Mouse (Mus musculus) adrenal gland, postnatal 10 days (tissue): ENCODE data around the gene Lhx6. TPM values are rescaled to one million over a fixed set of nuclear protein-coding genes. Genes with fewer than 3 reads are reported as not detected.
A peak's percentile ranks its signal among the peaks of the same experiment; 100 is the strongest.

Experiments used
- DNase-seq: peaks from one replicate; pipeline ENCODE4 v3.0.0; 2021; ENCODE audit warnings: mixed read lengths
- total RNA-seq, 2 experiments: library from RNA; stranded (reverse); gene quantifications; 2 replicates each; pipeline ENCODE4 v1.2.3; 2021

Lhx6 gene
- total RNA-seq, 2 experiments from 2014 or later: 5.8 to 8.1 TPM

DNA sequence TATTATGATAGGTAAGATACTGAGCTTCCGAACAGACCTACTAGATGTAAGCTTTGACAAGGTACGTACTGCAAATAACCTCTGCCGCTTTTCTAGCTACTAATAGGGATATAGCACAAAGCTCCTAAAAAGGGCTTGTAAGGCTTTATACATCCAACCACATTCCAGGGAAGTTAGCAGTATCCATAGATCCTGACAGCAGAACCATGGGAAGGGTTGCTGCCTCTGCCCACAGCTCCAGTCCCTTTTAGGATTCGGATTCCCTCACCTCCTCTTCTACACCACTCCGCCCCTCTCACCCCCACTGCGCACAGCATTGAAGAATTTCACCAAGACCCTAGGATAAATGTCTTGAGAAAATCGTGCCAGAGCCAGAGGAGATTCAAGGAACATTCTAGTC is 11.9 kb downstream of the Lhx6 start:
- no peak for DNase-seq

DNA sequence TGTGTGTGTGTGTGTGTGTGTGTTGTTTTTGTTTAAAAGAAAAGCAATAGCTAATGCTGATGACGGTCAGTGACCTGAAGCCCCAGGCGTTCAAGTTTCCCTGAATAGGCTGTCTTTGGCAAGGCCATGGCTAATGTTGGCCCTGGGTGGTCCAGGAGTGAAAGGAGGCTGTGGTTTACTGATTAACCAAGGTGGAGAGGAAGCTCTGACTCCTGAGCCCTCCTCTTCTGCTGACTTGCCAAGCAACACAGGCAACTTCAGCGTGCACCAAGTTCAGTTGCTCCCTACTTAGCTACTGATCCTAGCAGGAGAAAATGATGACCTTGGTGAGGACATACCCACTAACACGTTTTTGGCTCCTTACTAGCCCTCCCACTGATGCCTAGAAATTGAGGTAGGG is 12.5 kb downstream of the Lhx6 start:
- DNase-seq: no peak

DNA sequence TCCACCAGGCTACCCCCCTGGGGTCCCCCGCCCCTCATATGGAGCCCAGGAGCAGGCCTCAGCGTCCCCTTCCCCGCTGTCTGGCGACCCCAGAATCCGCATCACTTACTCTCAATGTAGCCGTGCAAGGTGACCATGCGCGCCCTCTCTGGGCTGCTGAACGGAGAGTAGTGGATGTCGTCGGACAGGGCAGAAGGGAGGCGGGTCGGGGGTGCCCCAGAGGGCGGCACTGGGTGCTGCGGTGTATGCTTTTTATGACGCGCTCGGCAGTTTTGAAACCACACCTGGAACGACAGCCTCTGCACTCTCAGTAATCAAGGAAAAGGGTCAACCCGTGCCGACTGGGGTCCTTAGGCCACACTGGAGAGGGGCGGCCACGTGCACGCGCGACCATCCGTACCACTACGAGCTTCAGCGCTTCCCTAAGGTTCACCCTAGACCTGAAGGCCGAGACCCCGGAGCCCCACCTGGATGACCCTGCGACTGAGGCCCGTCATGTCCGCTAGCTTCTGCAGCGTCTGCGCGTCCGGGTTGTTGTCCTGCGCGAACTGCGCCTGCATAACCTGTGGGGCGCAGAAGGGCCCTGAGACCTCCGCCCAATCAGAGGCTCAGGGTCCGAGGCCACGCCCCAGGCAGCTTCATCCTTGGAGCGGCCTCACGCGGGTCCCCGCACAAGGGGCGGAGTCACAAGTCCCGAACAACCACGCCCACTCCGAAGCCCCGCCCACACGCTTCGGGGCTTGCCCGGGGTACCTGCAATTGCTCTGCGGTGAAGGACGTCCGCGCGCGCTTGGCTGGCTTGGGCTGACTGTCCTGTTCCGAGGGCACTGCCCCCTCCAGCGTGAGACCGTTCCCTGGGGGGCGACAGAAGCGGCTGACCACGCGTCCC is 14.1 kb downstream of the Lhx6 start:
- peak; percentile 77 for DNase-seq

DNA sequence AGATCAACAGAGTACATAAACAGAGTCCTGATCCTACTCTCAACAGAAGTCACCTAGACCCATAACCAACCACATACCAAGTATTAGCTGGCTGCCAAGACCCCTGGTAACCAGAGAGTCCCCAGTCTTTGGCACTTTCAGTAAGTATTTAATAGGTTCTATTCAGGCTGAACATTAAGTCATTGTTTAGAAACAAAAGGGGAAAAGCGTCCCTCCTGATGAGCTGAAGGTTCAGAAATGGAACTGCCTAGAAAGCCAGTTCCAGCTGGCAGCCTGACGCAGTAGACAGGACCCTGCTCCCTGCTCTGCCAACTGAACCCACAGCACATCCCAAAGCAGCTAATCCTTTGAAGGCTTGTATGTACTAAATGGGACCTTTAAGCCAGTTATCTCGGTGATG is 16.0 kb downstream of the Lhx6 start:
- DNase-seq: no peak

DNA sequence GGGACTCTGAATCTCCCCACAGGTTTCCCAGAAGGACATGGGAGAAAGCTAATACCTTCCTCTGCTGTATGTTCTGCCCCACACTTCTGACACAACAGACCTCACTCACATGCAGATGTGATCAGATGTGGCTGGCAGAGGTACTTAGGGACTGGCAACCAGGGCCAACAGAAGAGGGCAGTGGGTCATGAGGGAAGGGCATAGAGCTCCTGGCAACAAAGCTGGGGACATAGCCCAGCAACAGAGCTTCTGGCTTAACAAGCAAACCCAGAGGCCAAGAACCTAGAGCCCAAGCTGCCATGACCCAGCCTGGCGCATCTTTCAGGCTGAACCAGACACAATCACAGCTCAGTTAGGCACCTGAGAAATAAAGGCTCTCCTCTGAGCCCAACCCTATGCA is 20.2 kb downstream of the Lhx6 start:
- DNase-seq: peak; percentile 33

DNA sequence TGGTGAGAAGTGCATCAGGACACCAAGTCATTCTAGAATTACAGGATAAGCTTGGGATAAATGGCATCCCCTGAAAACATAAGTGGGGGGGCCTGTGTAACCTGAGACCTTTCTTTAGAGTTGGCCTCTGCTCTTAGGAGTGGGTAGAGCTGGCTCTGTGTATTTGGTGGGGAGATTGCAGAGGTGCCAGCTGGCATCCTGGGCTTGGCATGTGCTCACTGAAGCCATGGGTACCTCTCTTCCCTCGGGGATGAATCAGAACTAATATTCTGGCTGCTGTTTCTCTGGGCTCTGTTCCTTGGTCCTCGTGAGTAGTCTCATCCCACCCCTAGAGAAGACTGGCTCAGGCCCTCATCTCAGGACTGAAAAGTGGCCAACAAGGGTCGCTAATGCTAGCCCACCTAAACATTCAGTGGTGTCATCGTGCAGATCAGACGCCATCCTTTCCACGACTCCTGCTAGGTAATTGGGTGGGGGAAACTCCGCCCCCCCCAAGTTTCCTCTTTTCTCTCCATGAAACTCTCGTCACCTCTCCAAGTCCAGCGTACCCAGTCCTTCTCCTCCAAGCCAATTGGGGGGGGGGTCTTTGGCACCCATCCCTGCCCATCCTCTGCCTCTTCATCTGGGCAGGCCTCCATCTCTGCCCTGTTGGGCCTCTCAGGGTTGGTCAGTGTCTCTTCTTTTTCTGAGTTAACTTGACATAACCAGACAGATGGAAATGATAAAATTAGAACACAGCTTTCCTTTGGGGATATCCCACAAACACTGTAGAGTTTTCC is 22.2 kb downstream of the Lhx6 start:
- DNase-seq: peak; percentile 52

DNA sequence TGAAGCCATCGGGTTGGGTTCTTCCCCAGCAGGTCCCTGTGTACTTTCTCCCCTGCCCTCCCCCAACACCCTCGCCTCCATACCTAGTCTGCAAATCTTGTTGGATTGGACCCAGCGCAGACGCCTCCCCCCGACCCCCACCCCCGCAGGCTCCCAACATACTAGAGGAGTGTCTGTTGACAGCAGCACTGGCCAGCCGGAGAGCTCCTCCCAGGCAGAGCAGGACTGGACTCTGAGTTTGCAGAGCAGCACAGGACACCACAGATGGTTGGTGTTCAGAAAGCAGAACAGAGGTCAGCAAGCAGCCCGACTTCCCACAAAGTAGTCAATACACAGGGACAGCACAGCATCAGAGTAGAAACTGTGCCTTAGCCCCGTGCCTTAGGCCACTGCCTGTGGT is 23.8 kb downstream of the Lhx6 start:
- peak; percentile 31 for DNase-seq

DNA sequence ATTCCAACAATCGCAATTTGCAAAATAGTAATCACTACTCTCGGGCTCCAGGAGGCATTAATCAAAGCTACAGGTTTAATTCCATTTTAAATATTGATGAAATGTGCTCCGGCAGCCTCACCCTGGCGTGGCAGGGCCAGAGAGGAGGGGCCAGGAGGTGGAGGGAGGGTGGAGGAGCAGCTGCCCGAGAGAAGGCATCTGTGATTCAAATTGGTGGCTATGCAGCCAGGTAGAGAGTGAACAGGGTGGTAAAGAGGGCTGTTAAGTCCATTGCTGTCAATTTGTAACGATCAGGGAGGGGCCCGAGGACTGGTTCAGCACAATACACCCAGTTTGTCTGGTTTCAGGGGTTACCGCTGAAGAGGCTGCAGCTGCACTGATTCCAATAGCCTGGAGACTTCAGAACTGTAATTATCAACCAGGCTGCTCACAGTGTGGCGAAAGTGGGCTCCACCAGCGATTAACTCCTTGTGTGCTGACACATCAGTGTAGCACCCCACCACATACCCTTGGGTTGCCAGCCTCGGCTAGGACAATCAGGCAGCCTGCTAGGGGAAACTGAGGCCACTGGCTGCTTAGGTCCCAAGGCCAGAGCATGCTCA is 27.9 kb downstream of the Lhx6 start:
- DNase-seq: no peak

DNA sequence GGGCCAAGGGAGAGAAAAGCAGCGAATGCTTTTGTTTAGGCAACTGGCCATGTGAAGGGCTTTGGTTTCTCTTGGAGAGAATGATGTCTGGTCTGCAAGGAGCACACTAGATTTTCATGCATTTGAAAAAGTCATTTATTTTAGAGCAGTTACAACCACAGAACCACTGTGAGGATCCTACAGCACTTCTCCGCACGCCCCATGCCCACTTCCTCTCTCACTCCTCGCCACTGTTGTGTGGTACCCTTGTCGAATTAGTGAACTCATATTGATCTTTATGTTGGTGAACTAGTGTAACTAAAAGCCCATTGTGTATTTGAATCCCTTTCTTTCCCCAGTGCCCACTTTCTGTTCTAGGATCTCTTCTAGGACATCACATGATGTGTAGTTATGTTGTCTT is 30.0 kb downstream of the Lhx6 start:
- no peak for DNase-seq

DNA sequence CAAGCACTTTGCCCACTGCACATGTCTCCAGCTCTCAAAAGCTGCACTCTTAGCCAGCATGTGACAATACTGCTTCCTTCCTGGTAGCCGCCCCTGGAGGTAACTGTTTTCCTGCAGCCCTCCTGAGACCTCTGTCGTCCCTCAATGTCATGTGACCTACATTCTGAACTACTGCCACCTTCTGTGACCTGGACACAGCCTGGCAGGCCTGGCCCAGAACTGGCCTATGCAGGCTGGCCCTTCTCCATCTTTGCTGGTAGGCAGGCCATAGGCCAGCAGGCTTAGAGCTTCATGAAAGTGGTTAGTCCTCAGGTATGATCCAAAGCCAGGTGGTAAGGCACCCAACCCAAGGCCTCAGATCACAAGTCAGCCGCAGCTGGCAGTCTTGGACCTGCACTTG is 31.4 kb downstream of the Lhx6 start:
- DNase-seq: peak; percentile 65

DNA sequence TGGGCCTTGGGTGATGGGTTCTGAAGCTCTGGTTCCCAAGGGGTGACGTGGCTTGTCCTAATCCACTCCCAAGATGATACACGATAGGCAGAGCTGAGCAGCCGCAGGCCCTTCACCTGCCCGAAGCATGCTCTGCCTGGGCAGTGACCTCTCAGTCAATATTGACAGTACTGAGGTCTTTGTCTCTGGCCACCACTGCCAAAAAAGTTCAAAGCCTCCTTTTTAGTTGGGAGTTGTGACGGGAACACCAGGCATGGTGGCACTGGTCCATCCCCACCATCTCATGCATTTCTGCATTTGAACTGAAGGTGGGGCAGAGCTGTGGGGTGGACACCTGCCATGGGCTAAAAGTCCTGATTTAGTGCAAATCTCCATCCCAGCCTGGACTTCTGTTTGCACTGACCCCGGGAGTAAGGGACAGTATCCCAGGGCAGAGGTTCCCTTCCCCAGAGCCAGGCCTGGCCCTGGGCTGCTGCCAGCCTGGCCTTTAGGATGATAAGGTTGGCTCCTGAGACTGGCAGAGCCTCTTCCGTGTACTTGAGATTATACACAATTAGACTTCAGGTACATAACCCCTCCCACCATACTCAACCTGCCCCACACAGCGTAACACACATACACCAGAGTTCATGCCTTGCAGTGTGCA is 33.4 kb downstream of the Lhx6 start:
- no peak for DNase-seq

DNA sequence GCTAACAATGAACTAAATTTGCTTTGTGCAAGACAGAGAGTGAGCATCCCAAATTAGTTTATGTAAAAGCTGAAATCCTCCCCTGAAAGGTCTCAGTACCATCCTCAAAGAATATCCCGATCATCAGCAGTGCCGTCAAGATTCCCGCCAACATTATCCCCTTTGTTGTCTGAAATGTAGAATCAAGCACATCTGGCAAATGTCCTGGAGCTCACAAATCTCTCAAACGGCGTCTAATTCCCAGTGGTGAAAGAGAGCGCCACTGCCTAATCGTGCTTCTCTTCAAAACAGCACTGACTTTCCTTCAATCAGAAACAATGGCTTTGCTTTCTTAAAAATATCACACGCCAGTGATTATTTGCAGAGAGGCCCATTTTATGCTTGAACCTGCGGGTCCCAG is 38.1 kb downstream of the Lhx6 start:
- no peak for DNase-seq

DNA sequence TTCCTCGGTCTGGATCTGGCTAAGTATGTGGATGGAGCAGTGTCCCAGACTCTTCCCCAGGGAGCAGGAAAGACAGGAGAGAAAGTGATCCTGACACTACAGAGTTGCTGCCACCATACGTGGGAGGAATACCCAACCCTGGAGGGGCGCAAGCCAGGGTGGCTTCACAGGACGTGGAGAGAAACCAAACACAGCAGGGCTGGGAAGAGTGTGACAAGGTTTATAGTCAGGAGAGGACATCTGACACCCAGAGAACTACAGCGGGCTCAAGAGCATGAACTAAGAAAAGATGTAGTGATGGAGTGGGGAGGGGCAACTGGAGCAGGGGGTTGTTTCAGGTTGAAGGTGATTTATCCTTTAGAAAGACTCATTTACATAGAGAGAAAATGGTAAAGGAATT is 43.8 kb downstream of the Lhx6 start:
- DNase-seq: no peak

DNA sequence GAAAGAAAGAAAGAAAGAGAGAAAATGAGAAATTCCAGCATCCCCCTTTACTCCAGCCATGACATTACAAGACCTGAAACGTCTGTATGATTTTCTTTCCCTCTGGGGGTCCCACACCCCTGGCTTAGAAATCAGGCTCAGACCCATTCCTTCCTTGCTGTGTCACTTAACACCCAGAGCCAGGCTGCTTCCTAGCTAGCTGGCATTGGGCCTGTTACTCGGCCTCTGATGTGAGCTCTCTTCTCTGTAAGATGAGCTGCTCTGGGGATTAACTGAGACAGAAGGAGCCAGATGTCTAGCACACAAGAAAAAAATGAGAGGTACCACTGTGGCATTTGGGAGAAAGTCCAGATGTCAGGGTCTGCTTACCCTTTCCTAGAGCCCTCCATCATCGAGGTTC is 49.0 kb downstream of the Lhx6 start:
- no peak for DNase-seq

DNA sequence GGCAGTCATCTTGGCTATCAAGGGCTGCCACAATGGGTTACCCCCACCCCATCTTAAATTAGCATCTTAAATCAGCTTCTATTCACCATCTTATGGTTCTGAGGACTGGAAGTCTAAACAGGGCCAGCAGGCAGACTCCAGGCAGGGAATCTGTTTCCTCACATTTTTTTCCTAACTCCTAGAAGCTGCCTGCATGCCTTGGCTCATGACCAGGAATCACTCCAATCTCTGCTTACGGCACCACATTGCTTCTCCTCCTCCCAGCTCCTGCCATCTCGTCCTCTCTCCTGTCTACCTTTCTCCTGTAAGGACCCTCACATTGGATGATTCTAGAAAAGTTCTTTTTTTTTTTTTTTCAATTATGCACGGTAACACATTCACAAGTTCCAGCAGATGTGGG is 52.0 kb downstream of the Lhx6 start:
- no peak for DNase-seq

DNA sequence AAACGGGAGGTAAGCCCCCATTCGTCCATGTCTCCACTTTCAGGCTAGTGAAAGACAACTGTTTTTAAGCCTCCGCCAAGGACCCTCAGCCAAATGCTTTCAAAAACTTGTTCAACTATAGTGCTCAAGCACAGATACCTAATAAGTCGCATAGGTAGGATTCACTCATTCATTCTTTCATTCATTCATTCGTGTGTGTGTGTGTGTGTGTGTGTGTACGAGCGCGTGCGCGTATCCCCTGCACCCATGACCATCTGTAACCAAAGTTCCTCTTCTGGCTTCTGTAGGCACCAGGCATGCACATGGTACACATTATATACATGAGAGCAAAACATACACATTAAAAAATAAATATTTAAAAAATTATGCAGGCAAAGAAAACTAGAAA is 55.6 kb downstream of the Lhx6 start:
- no peak for DNase-seq

DNA sequence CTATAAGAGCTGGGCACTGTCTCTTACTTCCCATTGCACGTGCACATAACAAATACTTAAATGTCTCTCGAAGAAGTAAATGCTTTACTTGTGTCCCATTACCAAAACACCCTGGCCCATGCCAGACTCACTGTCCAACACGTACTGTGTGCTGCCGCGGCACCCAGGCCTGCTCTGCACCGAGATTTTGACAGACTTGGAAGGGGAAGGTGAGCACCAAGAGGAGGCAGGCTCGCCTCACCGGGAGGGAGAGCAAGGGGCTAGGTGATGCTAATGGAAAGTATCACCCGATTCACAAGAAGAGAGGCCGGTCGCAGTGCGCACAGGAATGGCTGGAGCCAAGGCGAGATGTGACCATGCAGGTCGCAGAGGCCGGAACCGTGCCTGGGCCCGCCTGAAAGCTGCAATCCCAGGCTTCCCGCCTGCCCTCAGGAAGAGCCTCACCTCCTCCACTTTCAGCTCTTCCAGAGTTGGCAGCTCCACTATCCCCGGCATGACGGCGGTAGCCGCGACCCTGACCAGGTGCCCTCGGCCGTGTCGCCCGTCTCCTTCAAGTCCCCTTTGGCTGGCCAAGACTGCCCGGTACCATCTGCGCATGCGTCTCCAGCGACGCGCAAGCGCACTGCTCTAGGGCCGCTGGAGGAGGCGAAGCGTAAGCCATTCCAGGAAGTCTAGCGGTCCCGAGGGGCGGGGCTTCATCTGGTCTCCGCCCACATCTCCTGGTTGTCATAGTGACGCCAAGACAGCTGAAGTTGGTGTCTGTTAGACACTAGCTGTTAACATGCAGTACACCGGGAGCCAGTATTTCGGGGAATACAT is 56.3 kb downstream of the Lhx6 start, which contains the start of the genes Ndufa8 and Morn5:
Ndufa8 (minus strand) TSS at position 659 of the 819 bp plus-strand sequence.
Morn5 (plus strand) TSS at position 711 of the 819 bp plus-strand sequence.
- DNase-seq: peak; percentile 100

DNA sequence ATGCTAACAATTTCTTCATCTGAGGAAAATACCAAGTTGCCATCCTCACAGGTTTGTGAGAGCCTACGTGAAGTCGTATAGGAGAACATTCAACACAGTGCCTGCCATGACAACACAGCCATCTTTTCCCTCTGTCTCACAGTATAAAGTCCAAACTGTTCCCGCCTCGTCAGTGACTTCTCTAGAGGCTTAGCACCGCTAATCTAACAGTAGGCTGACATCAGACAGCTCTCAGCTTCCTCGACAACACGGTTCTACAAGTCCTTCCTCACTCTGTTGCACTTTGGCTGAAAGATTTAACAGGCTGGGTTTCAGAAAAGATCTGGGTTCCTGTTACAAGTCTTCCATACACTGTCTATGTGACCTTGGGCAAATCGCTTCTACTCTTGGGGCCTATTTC is 57.0 kb downstream of the Lhx6 start:
- no peak for DNase-seq

DNA sequence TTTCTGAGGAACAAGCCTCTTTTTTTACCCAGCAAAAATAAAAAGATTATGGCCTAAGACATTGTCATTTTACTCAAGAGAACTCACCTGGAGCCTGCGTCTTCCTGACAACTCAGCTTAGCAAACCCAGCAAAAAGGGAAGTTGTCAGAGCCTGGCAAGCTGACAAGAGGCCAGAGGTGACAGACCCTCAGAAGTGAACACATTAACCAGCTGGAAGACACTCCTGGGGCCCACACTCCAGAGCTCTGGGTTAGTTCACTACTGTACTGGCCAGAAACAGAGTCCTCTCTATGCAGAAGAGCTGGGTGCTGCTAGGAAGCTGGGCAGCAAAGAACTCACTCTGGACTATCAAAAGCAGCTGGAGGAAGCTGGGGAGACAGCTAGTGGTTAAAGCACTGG is 64.3 kb downstream of the Lhx6 start:
- DNase-seq: no peak

DNA sequence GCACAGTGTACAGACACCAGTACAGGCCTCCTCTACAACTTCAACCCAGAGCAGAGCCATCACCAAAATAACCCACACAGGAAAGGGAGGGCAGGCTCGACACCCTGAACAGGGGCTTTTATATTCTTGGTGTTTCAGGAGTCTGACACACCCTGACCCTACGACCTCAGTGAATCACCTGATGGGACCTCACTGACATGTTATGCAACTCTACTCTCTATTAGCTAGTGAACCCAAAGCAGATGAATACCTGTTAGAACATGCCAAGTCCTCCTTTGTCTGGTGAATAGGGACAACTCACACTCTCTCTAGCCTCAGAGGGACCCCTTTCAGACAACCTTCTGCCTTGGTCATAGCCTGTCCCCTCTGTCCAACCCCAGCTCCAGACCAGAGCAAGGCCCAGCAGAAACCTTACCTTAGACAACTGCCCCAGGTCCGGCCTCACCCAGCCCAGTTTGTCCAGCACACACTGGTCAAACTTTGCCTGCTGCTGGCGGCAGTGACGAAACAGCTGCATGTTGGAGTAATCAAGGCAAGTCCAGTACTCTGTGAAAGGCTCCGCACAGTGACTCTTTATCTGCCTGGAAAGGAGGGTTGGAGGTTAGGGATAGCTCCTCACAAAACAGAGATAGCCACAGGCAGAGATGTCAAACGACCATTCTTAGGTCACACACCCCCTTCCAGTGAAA is 65.8 kb downstream of the Lhx6 start:
- DNase-seq: no peak
